Mouse (Mus musculus) gastrocnemius, postnatal 25 days (tissue): Measurements from ENCODE around the gene Fbf1. TPM values are rescaled to one million over a fixed set of nuclear protein-coding genes. Genes with fewer than 3 reads are reported as not detected.

Source experiments
- DNase-seq: peaks from one replicate; pipeline ENCODE4 v3.0.0; 2022
- long read RNA-seq, 2 experiments: library from polyadenylated mRNA; stranded (forward); transcript quantifications; one replicate each; pipeline ENCODE4 v2.0.0; 2021
- total RNA-seq, 2 experiments: library from RNA; stranded (reverse); gene quantifications; 1 replicate in 1 of 2; 2 replicates in 1 of 2; pipeline ENCODE4 v1.2.3; 2021

The Fbf1 gene
- 10 to 100 TPM in 1 of 2 experiments, 1 to 10 TPM in 1; 8.8 to 11.4 TPM for total RNA-seq
- long read RNA-seq, experiment 1, partial matches to known transcripts: 1 of 1 reads
- long read RNA-seq, experiment 1, other reads (novel, unspliced or antisense): 0 of 1 reads
- long read RNA-seq, experiment 2, partial matches to known transcripts: 1 of 1 reads
- long read RNA-seq, experiment 2, other reads (novel, unspliced or antisense): 0 of 1 reads

DNA sequence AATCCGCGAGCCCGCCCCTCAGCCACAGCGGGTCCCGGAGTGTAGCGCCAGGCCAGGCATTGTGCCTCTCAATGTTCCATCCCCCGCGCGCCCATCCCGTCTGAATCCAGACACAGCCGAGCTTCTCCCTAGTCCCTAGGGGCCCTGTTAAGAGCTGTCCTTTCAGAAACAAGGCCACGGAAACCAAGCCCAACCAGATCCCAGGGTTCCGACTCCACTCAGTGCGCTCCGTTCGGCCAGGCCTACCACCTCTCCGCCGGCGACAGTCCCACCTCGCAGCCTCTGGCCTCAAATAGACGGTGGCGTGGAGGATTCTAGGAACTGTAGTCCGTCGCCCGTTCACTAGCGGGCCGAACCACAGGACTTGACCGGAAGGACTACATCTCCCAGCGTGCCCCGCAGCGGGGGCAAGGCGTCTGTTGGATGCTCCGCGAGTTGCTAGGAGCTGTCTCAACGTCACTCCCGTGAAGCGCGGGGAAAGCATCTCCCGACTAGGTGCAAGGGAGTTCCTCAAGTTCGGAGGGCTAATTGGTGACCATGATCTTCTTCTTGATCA lies at the start of gene Fbf1:
Gene Fbf1 (minus strand): TSS at position 283 of the 556 bp plus-strand sequence.
- peak; percentile 95 for DNase-seq

DNA sequence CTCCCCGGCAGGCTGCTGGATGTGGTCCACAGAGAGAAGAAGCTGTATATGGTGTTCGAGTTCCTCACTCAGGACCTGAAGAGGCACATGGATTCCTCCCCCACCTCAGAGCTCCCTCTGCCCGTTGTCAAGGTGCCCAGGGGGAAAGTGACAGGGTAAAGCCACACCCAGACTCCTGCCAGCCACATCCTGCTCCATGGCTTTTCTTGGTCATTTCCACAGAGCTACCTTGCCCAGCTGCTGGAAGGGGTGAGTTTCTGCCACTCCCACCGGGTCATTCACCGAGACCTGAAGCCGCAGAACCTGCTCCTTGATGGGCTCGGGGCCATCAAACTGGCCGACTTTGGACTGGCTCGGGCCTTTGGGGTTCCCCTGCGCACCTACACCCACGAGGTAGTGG lies 48.6 kb upstream of the Fbf1 start:
- DNase-seq: no peak

DNA sequence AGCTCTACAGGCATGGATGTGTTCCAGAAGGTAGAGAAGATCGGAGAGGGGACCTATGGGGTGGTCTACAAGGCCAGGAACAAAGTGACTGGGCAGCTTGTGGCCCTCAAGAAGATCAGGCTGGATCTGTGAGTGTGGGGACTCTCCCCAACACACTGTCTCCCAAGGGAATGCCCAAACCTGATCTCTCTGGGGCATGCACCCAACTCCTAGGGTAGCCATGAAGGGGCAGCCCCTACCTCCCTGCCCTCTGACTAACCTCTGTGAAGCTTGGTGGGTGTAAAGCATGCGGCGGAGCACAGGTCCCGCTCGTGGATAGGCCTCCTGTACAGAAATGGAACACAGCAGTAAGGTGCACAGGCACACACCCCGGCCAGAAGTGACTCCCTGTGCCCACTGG lies 48.0 kb upstream of the Fbf1 start:
- no peak for DNase-seq

DNA sequence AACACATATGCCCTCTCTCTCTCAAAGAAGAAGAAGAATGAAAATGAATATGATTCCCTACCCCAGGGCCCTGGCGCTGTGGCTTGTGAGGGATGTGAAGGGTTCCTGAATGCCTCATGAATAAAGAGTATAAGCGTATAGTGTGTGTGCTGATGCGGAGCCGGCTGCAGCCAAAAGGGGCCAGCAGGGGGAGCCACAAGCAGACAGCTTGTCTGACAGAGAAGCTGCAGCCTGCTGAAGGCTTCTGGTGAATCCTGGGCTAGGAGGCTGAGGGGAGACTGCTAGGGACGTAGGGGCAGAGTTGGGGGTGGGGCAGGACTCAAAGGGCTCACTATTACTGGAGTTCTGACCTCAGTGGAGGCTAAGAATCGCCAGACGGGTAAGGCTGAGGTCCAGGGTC lies 47.2 kb upstream of the Fbf1 start:
- DNase-seq: no peak

DNA sequence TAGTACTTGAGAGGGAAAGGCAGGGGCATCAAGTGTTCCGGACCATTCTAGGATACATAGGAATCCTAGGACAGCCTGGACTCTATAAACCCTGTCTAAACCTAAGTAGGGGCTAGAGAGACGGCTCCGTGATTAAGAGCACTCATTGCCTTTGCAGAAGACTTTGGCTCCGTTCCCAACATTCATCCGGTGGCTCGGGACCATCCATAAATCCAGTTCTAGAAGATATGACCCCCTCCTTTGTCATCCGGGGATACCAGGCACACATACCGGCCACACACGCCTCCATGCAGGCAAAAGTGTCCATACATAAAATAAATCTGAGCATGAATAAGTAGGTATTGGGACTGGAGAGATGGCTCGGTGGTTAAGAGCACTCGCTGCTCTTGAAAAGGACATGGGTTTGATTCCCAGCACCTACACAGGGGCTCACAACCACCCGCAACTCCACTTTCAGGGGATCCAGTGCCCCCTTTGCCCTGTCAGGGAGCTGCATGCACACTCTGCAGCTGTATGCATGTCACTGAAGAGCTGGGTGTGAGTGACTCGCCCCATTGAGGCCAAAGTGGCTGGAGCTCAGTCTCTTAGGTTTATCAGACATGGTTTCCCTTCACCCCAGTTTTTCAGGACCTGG lies 46.0 kb upstream of the Fbf1 start:
- no peak for DNase-seq

DNA sequence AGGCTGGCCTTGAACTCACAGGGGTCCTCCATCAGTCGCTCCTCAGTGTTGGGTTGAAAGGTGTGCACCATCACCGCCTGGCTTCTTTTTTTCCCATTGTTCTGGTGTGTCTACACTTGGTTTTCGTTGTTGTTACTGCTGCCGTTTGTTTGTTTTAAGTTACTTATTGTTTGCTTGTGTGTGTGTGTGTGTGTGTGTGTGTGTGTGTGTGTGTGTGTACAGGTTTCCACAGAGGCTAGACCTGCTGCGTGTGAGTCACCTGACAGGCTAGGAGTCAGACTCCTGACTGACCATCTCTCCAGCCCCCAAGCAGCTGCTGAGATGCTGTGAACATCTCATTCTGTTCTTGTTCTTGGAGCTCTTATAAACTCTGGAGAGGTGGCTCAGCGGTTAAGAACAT lies 44.9 kb upstream of the Fbf1 start:
- DNase-seq: no peak

DNA sequence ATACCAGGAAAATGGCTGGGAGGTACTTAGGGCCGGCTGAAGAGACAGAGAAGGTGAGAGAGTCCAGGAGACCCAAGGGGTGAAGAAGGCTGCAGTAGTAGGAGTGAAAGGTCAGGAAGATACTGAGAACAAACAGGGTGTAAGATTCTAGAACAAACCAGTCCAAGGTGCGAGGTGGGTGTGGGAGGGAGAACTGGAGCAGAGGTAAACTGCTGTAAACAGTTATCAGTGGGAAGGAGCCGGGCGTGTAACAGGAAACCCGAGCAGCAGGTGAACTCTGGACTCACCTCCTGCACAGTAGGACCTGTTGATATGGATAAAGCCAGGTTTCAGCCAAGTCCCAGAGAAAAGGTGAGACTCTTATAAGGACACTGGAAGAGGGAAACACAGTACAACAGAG lies 42.7 kb upstream of the Fbf1 start:
- no peak for DNase-seq

DNA sequence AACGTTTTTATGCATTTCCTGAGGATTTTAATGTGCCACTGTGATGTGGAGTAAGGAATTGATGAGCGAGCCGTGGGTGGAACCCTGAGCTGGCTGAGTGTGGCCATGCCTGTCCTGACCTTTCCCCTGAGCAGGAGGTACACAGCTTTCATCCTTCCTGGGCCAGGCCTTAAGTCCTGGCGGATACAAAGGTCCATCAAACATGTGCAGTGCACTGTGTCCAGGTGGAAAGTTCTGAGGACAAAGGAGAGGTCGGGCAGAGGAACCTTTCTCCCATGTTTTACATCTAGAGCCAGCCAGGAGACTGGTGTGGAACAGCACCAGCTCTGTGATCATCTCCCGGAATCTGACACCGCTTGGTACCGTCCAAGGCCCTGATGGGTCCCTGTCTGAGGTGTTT lies 41.3 kb upstream of the Fbf1 start:
- no peak for DNase-seq

DNA sequence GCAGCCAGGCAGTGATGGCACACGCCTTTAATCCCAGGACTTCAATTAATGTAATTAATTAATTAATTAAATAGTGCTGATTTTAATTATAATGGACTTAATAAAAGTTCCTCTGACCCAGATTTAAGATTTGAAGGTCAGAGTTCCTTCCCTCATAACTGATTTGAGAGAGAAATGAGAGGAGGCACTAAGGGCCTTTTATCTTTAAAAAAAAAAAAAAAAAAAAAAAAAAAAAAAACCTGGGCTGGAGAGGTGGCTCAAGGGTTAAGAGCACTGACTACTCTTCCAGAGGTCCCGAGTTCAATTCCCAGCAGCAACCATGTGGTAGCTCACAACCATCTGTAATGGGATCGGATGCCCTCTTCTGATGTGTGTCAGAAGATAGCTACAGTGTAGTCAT lies 40.7 kb upstream of the Fbf1 start:
- no peak for DNase-seq

DNA sequence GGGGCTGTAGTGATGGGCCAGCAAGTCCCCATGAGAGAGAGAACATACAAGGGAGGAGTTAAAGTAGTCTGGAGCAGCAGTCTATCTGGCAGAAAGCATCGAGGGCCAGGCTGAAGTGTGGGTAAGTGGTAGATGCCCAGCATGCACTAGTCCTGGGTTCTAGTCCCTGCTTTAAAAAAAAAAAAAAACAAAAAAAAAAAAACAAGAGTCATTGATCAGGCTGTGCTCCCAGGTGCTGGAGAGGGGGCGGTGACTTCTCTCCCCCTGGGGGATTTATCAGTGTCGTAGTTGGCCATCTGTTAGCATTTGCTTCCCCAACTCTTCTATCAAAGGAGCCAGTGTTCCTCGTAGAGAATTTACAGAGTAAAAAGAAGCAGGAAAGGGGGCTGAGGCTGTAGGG lies 38.7 kb upstream of the Fbf1 start:
- DNase-seq: no peak

DNA sequence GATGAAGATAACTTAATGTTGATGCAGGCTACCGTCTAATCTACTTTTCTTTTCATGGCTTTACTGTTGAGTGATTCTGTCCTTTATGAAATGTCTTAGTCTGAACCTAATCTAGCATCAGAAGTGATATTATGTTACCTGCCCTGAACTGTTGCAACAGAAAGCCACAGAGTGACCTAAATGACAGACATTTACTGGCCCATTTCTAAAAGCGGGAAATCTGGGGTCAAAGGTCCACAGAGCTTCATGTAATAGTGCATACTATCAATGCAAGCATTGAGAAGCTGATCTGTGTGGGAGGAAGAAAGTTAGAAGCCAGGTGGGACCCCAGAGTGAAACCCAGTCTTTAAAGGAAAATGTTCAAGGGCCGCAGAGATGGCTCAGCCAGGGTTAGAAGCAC lies 35.2 kb upstream of the Fbf1 start:
- no peak for DNase-seq

DNA sequence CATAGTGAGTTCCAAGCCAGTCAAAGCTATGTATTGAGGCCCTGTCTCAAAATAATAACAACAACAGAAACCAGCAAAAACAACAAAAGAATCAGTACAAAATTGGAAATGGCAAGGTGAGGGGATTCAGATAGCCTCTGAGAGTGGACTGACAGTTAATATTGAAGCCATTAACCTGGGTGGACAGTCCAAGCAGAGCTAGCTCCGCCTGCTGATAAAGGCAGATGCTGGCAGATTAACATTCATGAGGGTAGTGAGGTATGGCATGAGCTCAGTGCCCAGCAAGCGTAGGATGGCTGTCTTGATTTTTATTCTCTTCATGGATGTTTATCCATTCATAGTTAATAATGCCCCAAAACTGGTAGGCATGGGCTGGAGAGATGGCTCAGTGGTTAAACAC lies 33.2 kb upstream of the Fbf1 start:
- no peak for DNase-seq

DNA sequence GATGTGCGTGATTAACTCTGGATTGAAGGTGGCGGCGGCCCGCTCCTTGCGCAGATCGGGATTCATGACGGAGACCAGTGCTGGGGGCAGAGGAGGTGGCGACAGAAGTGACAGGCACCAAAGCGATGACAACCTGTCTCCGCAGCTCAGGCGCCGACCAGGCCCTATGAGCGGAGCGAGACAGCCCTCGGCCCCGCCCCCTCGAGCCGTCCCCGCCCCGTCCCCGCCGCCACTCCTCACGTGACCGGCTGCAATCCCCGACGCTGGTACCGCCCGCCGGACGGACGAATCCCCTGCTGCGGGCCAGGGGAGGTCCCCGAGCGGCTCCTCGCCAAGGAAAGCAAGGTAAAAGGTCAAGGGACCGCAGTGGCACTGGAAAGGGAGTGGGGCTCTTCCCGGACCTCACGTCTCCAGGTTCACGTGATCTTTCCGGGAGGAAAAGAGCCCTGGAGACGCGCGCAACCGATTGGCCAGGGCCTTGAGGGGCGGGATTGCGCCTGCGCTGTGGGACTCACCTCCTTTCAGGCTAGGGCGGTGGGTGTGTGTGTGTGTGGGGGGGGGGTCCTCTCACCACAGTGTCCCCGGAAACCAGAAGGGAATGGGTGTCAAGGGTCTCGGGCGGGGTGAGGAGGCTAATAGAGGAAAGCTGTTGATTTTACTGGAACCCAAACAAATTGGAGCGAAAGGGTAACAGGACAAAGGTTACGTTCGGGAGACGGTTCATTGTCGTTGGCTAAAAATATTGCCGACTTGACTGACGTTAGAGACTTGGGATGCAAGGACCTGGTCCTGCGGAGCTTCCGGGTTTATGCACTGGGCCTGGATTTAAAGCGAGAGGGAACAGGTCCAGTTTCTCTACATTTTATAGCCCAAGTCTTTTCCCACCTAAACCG lies 30.9 kb upstream of the Fbf1 start, which contains the start of the genes Ten1 and Acox1:
Gene Ten1 (plus strand): TSS at position 217 of the 893 bp plus-strand sequence.
Gene Acox1 (minus strand): TSS at position 407 of the 893 bp plus-strand sequence.
- peak; percentile 96 for DNase-seq

DNA sequence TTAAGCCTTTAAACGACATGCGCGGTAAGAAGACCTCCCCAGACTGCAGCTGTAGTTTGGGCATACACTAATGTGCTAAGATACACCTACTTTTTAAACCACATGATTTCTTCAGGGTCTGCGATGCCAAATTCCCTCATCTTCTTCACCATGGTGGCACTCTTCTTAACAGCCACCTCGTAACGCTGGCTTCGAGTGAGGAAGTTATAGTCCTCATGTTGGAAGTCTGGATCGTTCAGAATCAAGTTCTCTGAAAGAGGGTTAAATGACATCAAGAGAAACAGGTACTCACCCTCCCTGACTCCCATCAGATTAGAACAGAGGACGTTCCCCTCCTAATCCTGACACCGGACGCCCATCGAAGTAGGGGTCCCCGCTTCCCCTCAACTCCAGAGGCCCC lies 30.2 kb upstream of the Fbf1 start:
- DNase-seq: no peak

DNA sequence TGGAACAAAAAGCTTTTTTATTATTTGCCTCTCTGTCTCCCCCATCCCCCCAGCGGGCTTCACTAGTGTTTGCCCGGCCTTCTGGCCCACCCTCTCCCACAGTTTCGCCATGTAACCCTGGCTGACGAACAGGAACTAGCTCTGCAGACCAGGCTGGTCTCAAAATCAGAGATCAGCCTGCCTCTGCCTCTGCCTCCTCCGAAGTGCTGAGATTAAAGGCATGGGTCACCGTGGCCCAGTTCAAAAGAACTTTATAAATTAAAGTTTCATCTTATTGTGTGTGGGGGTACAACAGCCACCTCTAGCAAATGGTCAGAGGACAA lies 29.6 kb upstream of the Fbf1 start:
- no peak for DNase-seq

DNA sequence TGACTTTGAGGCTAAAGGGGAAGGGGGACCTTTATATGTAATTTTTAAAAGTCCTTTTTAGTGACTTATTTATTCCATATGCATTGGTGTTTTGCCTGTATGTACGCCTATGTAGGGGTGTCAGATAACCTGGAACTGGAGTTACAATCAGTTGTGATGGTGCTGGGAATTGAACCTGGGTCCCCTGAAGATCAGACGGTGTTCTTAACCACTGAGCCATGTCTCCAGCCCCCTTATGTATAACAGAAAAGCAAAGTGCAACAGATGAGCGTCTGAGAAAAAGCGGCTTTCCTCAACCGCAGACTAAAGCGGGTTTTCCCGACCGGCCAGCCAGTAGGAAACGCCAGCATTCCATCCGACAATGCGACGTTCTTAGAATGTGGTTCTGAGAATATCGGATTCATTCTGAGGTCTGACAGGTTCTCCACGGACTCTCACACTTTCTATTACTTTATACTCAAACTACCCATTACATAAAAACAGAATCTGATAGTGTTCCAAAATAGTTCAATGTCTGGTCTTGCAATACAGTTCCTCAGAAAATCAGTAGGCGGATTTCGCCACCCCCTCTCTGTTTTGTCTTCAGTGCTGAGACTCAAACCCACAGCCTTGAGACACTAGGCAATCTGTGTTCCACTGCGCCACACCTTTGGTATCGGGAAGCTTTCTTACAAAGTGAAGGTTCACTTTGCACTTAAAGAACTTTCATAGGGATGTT lies 29.1 kb upstream of the Fbf1 start:
- DNase-seq: no peak

DNA sequence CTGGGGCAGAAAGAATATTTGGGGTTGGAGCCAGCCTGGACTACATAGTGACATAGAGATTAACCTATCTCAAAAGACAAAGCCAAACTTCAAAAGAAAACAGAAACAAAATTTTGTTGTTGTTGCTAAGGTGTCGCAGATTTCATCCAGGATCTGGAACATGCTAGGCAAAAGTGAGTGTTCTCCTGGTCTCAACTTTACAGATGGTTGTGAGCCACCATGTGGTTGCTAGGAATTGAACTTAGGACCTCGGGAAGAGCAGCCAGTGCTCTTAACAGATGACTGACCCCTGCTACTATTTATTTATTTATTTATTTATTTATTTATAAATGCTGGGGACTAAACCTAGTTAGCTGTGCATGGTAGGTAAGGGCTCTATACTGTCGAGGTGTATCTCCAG lies 28.4 kb upstream of the Fbf1 start:
- DNase-seq: no peak

DNA sequence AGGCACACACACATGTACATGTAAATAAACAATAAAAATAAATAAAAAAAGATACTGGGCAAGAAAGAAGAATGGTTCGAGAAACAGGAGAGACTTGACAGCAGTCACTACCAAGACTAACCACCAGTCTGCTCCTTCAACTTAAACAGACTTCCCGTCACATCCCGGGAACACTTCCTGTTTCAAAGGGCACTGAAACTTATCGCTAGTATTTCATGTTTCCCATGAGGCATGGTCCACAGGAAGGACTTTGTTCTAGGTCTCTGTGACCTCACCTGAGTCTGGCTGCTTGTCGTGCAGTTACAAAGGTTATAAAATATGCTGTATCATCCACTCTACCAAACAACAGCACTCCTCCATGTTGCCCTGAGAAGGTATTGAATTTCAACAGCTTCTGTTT lies 27.3 kb upstream of the Fbf1 start:
- DNase-seq: no peak

DNA sequence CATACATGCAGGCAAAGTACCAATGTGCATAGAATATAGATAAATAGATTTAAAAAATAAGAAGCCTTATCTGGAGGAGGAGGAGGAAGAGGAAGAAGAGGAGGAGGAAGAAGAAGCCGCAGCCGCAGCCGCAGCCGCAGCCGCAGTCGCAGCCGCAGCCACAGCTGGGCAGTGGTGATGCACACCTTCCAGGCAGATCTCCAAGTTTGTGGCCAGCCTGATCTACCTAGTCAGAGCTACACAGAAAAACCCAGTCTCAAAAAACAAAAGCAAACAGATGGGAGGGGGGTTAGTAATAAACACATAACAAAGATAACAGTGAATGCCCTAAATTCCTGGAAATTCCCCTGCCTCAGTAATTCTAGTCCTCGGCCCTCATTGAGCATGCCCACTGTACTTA lies 26.7 kb upstream of the Fbf1 start:
- DNase-seq: no peak

DNA sequence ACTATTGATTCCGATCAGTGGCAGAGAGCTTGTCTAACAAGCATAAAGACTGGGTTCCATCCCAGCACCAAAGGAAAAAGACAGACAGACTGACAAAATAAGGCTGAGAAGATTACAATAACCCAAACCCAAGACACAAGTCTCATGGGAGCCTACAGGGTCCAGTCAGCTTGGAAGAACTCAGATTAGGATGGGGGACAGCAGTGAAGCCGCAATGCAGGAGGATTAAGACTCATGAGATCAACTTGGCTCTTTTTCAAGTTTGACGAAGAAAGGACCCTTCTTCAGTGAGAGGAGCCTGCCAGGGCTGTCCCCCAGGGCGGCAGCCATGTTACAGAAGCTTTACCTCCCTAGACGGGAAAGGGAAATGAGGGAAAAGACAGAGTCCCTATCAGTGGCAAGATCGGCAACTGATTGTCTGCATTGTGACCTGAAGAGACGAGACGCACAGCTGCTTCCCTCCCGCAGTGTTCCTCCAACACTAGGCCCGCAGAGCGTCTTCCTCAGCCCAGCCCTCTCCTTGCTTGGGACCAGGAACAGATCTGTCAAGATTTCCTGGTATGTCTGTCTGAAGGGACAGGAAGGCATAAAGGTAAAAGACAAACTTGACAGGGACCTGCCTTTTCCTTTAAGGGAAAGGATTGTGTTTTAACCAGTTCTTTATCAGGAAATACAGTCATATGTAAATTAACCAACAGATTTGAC lies 19.4 kb upstream of the Fbf1 start:
- DNase-seq: no peak

DNA sequence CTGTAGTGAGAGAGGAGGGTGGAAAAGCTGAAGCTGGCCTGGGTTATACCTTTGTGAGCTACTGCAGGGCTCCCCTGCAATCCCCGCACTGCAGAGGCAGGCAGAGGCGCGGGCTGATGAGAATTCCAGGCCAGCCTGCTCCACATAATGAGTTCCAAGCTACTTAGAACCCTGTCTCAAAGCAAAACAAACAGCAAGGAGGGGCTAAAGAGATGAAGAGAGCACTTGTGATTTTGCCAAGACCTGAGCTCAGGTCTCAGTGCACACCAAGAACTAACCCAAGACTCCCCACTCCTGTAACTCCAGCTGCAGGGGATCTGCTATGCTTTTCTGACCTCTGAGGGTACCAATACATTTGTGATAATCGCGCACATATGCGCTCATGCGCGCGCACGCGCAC lies 18.4 kb upstream of the Fbf1 start:
- DNase-seq: no peak

DNA sequence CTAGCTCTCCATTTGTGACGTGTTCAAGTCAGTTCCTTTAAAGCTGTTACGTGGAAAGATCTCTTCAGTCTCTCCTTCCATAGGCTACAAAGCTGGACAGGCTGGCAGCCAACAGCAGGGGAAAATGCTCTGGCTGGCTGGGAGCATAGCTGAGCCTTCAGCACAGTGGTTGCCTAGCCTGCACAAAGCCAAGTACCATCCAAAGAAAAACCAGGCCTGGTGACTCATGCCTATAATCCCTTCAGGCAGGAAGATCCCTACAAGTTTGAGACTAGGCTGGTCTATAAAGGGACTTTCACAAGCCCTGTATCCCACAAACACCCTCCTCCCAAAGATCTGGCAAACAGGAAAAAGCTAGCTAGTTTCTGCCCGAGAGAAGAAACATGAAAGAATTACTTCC lies 17.9 kb upstream of the Fbf1 start:
- no peak for DNase-seq
